Mouse (Mus musculus) liver, embryonic 14.5 days (tissue): ENCODE data around the gene Dpf2. TPM values are rescaled to one million over a fixed set of nuclear protein-coding genes. Genes with fewer than 3 reads are reported as not detected.

Experiments
- ATAC-seq: fragments of 200-750 bp; cut with Nextera tagmentation; 2 replicates; pipeline ENCODE4 v1.8.0; 2017; ENCODE audit warnings: moderate number of reproducible peaks, mild to moderate bottlenecking, moderate library complexity; ENCODE audit not compliant: insufficient read depth
- DNase-seq, 3 experiments: peaks; one replicate each; pipeline ENCODE4 v3.0.0-alpha.2; 2012 to 2013; ENCODE audit warnings: low read depth in 3 of 3, low spot score in 3 of 3
- H3K27ac ChIP-seq: fragments of 300-500 bp; sonication (generic); 2 replicates; pipeline ENCODE4 v1.5.1; 2014; ENCODE audit warnings: moderate library complexity, mild to moderate bottlenecking, control low read depth, inconsistent platforms
- H3K27me3 ChIP-seq: fragments of 300-500 bp; sonication (generic); 2 replicates; pipeline ENCODE4 v1.6.1; 2014; ENCODE audit warnings: mild to moderate bottlenecking, low read length, moderate library complexity; ENCODE audit not compliant: control insufficient read depth, insufficient read depth
- H3K36me3 ChIP-seq: fragments of 300-500 bp; sonication (generic); replicated peaks from 2 replicates; pipeline ENCODE4 v1.6.1; 2014; ENCODE audit warnings: low read depth; ENCODE audit not compliant: control insufficient read depth, insufficient read depth
- H3K4me1 ChIP-seq, 2 experiments: fragments of 200-500 bp in 1 of 2; fragments of 300-500 bp in 1 of 2; sonication (generic) in 1 of 2; replicated peaks; 2 replicates each; pipeline ENCODE4 v1.6.1; 2012 to 2014; ENCODE audit warnings: antibody characterized with exemption in 1 of 2, inconsistent platforms in 1 of 2, low read length in 1 of 2; ENCODE audit not compliant: control insufficient read depth in 2 of 2, insufficient read depth in 2 of 2
- H3K4me2 ChIP-seq: fragments of 300-500 bp; sonication (generic); 2 replicates; pipeline ENCODE4 v1.6.1; 2014; ENCODE audit warnings: low read depth, mild to moderate bottlenecking, control low read depth, moderate library complexity
- H3K4me3 ChIP-seq, 2 experiments: fragments of 200-500 bp in 1 of 2; fragments of 300-500 bp in 1 of 2; sonication (generic) in 1 of 2; 2 replicates each; pipeline ENCODE4 v1.5.1; 2012 to 2014; ENCODE audit warnings: low read depth in 2 of 2, low read length in 2 of 2, mild to moderate bottlenecking in 2 of 2, control low read depth in 1 of 2, inconsistent platforms in 1 of 2, moderate library complexity in 1 of 2; ENCODE audit not compliant: insufficient read depth in 1 of 2
- H3K9ac ChIP-seq: fragments of 300-500 bp; sonication (generic); replicated peaks from 2 replicates; pipeline ENCODE4 v1.6.1; 2014; ENCODE audit warnings: mild to moderate bottlenecking, control low read depth, moderate library complexity
- H3K9me3 ChIP-seq: fragments of 300-500 bp; sonication (generic); 2 replicates; pipeline ENCODE4 v1.6.1; 2016; ENCODE audit warnings: low read length, mixed read lengths; ENCODE audit not compliant: control insufficient read depth
- CTCF ChIP-seq: IDR thresholded peaks from 2 replicates; pipeline ENCODE4 v1.5.1; 2016; ENCODE audit warnings: antibody characterized with exemption, low read depth, control low read depth
- EP300 ChIP-seq: IDR thresholded peaks from 2 replicates; pipeline ENCODE4 v1.6.1; 2016; ENCODE audit warnings: antibody characterized with exemption, low read depth
- WGBS: fragments of 180-500 bp; shearing (Covaris S2); extraction: QIAGEN DNeasy Blood & Tissue Kit; methylation state at CpG from one replicate; pipeline ENCODE4 v1.1.7; 2014; ENCODE audit not compliant: insufficient replicate concordance; 5-methylcytosine and 5-hydroxymethylcytosine counted together
- polyA plus RNA-seq, 2 experiments: library from polyadenylated mRNA; depleted of rRNA in 1 of 2; stranded (reverse) in 1 of 2; unstranded in 1 of 2; fragments of >200 nt; fragmentation: Nextera tagmentation in 1 of 2; extraction: Ambion mirVana in 1 of 2; gene quantifications; 2 replicates each; pipeline versions ENCODE4 v1.2.1 to v1.2.3; 2012 to 2014

Dpf2 gene
- polyA plus RNA-seq, 2 experiments = 35.3 to 45.1 TPM

DNA sequence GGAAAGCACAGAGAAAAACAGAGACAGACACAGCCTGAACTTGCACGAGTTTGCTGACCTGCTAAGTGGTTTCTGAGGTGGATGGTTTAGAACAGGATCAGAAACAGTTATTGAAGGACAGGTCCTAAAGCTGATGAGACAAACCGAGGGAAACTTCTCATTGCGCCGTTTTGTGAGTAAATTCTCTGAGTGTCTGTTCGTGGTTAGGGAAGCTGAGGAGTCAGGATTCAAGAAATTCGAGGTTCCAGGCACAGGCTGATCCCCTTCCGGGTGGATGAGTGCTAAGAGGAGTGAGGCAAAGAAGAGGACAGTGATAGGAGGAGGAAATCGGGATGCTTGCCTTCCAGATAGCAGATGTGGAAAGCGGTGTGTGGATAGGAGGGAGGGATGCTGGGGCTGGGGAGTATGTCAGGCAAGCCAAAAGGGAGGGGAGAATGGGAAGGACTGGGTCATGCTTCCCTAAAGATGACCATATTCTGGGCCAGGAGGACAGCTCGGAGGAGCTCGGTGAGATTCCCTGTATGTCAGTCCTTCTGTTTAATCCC is 12.6 kb upstream of the Dpf2 start:
- Histone ChIP-seq H3K4me3 (peak overlapping the region in 1 of 2 experiments; percentile 68; a peak in 2 of 4 replicates), H3K27ac (no peak overlapping the region), H3K9ac (no peak overlapping the region), H3K4me1 (peaks cover 34 to 38% of the 10 kb centered on the region in 2 experiments), H3K4me2 (peak overlapping the region; percentile 100), H3K9me3 (no peaks in the 10 kb centered on the region), H3K36me3 (no peaks in the 10 kb centered on the region), H3K27me3 (peaks cover 7% of the 10 kb centered on the region)
- ATAC-seq (no peak), DNase-seq (no peak)
- 26% methylated on average over 11 of the region's 11 CpGs for WGBS
- TF ChIP-seq EP300 (no peak), CTCF (no peak)

DNA sequence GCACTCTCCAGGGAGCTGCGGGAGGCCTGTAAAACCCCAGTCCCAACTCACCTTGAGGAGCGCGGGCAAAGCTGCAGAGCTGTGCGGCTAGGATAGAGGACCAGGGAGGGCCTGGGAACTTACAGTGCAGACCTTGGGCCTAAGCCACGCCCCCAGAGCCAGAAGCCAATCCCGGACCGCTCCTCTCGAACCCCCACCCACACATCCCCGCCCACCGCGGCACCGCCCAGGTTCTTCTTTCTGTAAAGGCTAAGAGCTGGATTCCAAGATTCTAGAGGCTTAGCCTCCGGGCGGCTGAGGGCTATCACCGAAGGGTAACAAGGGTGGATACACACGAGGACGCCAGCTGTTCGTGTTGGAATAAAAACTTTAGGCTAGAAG is 11.9 kb upstream of the Dpf2 start, which contains the start of gene Cdc42ep2:
TSS of gene Cdc42ep2 (minus strand) at position 104 of the 381 bp plus-strand sequence.
- TF ChIP-seq CTCF (no peak), EP300 (no peak)
- H3K4me1 ChIP-seq = peaks cover 34 to 37% of the 10 kb centered on the region in 2 experiments
- H3K4me3 ChIP-seq = peak within 1 kb of the TSS; percentile 68
- peak within 1 kb of the TSS; percentile 100 for H3K4me2 ChIP-seq
- ATAC-seq (peak; percentile 82), DNase-seq (peak; percentile 91 to 93 (median 93))
- H3K27me3 ChIP-seq = peaks cover 7% of the 10 kb centered on the region
- H3K9me3 ChIP-seq = no peaks in the 10 kb centered on the region
- H3K27ac ChIP-seq = peak within 1 kb of the TSS; percentile 73
- peak within 1 kb of the TSS; percentile 63 for H3K9ac ChIP-seq
- no peaks in the 10 kb centered on the region for H3K36me3 ChIP-seq
- WGBS = 0% methylated on average over 18 of the region's 18 CpGs

GRCm38 (mm10) chr19:5923990-5924712 is 11.3 kb upstream of the Dpf2 start:
- ATAC-seq = peak; percentile 34
- TF ChIP-seq CTCF (peak; percentile 90), EP300 (no peak)
- Histone ChIP-seq H3K27ac (peak overlapping the region; percentile 73), H3K4me1 (peaks cover 34 to 36% of the 10 kb centered on the region in 2 experiments), H3K36me3 (no peaks in the 10 kb centered on the region), H3K9ac (peak overlapping the region; percentile 63), H3K4me2 (peak overlapping the region; percentile 100), H3K4me3 (peak overlapping the region; percentile 68), H3K27me3 (peaks cover 7% of the 10 kb centered on the region), H3K9me3 (no peaks in the 10 kb centered on the region)
- peak; percentile 67 to 72 (median 72) for DNase-seq
- under 1% methylated on average over 38 of the region's 38 CpGs for WGBS

- H3K4me1 ChIP-seq = peaks cover 34 to 36% of the 10 kb centered on the region in 2 experiments
- TF ChIP-seq EP300 (no peak), CTCF (no peak)
- DNase-seq = no peak
- peak overlapping the region; percentile 37 for H3K27ac ChIP-seq
- H3K9me3 ChIP-seq = no peaks in the 10 kb centered on the region
- H3K27me3 ChIP-seq = peaks cover 7% of the 10 kb centered on the region
- H3K9ac ChIP-seq = peak overlapping the region; percentile 44
- WGBS = 73% methylated on average over 3 of the region's 3 CpGs
- no peak overlapping the region; a peak in 1 of 4 replicates for H3K4me3 ChIP-seq
- peak overlapping the region; percentile 100 for H3K4me2 ChIP-seq
- no peak for ATAC-seq
- H3K36me3 ChIP-seq = no peaks in the 10 kb centered on the region
These were observed 10.2 kb upstream of the Dpf2 start for GRCm38 (mm10) chr19:5922963-5923362.
